Mouse (Mus musculus): ENCODE measurements around the gene Cmss1.

GRCm38 (mm10) chr16:57301512-57302115 is 305.1 kb downstream of the Cmss1 start:
- TF ChIP-seq EP300 (IDR thresholded peaks at IDR 0.05; ENCODE audit: low read depth) (no peak), CTCF (IDR thresholded peaks at IDR 0.05; ENCODE audit: low read depth) (no peak)
